Mouse (Mus musculus) fibroblast of lung, adult 2 months (primary cell): ENCODE results near the gene Ctse.
A peak's percentile ranks its signal among the peaks of the same experiment; 100 is the strongest.
"Not testable (repeated sequence)": the region's sequence is repeated elsewhere in the genome, so short reads cannot be mapped to it uniquely, and the experiment has no call there.

Source experiments
- DNase-seq: peaks from one replicate; pipeline ENCODE4 v3.0.0-alpha.2; 2011; ENCODE audit warnings: low read depth

The Ctse gene

DNA sequence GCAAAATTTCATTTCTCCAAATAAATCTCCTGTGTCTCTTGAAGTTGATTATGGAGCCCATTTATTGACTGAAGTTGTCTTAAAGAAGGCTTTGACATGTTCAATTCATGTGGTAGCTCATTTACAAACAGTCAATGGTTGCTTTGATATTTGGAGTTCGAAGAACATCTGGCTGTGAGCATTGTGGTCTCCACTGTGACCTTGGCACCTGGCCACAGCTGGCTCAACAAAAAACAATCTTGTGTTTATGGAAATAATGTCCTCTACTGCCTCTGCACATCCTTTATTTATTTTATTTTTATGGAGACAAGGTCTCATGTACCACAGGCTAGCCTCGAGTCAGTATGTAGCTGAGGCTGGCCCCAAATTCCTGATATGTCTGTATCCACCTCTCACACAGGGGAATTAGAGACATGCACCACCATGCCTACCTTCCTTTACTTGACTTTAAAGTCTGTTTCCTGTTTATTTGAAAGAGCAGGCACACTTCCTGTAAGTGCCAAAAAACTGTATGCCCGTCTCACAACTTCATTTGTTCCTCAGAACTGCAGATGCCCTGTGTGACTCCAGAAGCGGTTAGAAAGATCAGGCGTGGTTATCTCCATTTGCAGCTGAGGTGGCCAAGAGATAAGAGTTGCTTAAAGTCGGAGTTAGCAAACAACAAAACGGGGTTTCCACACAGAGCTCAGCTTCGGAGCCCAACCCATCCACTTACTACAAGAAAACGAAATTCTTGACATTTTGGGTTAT, at the start of gene Ctse:
Gene Ctse, plus strand, starts transcription at position 516 of the 750 bp plus-strand sequence.
- no peak for DNase-seq

DNA sequence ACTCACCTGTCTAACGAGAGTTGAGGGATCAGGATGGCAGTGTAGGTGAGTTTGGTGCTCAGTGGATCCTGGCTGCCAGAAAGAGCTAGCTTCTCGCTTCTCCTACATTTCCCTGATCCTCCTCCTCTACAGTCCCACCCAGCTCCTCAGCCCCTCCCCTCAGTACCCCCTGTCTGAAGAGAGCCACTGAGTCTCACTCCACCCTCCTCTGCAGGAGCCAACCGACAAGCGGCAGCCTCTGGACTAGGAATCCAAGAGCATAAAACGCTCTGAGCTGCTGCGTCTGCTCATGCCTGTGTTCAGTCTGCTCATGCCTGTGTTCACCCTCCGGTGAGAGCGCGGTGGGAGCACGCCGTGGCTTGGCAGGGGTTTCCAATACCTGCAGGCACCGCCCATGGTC, 39.2 kb upstream of the Ctse start, which contains the start of gene Avpr1b:
Gene Avpr1b, plus strand, starts transcription at position 335 of the 400 bp plus-strand sequence.
- no peak for DNase-seq

DNA sequence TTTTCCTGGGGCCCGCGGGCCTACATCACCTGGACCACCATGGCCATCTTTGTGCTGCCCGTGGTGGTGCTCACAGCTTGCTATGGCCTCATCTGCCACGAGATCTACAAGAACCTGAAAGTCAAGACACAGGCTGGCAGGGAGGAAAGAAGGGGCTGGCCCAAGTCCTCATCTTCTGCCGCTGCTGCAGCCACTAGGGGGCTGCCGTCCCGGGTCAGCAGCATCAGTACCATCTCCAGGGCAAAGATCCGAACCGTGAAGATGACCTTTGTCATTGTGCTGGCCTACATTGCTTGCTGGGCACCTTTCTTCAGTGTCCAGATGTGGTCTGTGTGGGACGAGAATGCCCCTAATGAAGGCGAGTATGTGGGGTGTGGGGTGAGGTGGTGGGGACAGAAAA, 37.8 kb upstream of the Ctse start:
- no peak for DNase-seq

DNA sequence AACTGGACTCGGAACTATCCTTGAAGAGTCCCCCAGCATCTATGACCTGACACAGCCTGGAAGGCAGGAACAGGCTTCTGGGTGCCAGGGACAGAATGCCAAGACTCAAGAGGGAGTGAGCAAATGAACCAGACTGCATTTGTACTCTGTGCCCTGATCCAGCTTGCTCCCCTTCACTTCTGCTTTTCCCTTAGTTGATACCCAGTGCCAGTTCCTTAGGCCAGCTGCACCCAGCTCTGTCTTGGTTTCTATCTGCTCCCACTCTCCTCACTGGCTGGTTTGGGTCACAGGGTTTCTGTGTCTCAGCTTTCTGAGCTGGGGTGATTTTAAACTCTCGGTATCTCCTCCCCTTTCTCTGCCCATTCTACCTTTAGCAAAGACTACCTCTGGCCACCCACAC, 31.4 kb upstream of the Ctse start:
- DNase-seq: no peak

DNA sequence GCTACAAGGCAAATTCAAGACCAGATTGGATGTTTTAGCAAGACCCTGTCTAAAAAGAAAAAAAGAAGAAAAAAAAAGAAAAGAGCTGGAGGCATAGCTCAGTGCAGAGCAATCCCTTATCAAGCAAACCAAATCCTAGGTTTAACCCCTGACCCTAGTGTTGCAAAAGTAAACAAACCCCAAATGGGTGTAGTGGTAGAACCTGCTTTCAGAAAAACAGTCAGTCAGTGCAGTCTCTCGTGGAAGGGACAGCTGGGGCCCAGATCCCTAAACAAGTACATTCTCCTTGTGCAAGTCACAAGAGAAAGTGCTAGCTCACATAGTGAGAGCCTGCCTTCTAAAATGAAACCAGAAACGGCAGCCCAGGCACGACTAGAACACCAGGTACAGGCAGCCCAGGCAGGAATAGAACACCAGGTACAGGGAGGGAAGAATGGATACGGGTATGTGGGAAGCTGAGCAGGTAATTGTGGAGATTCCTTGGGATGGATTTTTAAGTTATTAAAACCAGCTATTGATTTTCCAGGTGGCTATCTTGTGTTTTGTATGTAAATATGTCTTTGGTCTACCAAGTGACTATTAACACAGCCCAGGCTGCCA, 25.4 kb upstream of the Ctse start:
- no peak for DNase-seq

DNA sequence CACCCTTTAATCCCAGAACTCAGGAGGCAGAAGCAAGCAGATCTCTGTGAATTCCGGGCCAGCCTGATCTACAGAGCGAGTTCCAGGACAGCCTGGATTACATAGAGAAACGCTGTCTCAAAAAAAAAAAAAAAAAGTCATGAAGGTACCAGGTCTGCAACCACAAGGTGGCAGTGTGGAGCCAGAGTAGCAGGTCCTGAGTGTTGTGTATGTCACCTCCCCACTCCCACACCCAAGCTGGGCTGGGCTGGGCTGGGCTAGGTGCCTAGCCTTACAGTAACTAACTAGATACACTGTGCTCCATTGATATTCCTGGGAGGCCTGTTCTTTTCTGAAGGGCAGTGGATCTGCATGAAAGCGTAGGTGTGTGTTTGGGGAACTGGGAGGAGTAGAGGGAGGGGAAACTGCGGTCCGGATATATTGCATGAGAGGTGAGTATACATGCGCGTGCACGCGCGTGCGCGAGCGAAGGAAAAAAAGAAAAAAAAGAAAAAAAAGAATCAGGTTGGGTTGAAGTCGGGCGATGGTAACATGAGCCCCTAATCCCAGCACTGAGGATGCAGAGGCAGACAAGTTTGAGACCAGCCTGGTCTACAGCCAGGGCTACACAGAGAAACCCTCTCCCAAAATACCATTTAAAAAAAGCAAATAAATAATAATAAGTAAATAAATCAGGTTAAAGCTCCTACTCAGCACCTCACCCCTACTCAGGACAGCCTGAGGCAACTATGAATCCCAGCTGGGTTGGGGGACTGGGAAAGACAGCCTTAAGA, 24.6 kb upstream of the Ctse start:
- DNase-seq: peak; percentile 36

DNA sequence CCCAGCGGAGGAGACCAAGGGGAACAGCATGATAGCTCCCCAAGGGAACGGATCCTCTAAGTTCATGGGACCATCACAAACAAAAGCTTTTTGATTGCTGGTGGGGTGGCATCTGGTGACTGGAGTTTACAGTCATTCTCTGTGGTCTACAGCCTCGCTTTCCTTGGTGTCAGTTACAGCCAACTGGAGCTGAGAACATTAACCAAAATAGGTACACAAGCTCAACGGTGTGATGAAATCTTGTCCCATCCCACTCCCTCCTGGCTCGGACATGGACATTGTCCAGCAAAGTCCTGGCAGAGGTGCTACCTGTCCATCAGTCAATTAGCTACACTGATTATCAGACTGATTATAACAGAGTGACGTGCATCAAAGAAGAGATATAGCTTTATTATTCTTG, 23.5 kb upstream of the Ctse start:
- no peak for DNase-seq

DNA sequence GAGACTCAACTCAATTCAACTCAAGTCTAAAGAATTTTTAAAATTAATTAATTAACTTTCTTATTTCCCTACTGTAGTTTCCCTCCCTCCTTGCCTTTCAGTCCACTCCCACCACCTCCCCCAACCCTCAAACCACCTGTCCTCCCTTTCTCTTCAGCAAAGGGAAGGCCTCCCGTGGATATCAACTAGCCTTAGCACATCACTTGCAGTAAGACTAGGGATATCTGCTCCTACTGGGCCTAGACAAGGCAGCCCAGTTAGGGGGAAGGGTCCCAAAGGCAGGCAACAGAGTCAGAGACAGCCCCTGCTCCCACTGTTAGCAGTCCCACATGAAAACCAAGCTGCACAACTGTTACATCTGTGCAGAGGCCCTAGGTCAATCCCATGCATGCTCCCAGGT, 22.0 kb upstream of the Ctse start:
- DNase-seq: no peak

DNA sequence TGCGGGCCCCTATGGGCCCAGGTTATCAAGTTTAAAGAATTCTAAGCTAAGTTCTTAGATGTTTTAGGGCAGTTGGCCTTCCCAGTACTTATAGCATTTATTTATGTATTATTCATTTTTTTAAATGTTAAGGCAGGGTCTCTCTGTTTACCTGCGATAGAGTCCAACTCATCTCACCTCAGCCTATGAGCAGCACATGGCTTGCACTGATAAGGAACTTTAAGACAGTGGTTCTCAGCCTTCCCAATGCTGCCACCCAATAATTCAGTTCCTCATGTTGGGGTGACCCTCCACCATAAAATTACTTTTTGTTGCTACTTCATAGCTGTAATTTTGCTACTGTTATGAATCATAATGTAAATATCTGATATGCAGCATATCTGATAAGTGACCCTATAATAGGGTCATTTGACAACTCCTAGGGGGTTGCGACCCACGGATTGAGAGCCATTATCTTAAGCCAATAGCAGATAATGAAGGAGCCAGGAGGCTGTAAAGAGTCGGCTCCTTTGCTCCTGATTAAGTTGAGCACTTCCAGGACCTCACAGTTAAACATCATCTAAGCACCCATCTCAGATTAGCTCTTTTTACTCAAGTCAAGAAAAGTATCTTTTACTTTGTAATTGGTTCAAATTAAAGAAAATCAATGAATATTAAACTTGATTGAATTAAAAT, 21.4 kb upstream of the Ctse start:
- no peak for DNase-seq

DNA sequence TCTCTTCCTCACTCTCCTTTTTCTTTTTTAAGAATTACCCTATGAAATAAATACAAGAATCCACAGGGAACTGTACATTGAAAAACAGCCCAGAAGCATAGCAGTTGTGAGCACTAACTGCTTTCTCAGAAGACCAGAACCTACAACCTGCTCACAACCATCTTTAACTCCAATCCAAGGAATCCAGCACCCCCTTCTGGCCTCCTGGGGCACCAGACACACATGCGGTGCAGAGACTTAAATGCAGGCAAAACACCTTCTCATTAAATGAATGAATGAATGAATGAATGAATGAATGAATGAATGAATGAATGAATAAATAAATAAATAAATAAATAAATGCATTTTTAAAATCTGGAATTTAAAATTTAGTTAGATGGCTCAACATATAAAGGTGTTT, 19.5 kb upstream of the Ctse start:
- no peak for DNase-seq

DNA sequence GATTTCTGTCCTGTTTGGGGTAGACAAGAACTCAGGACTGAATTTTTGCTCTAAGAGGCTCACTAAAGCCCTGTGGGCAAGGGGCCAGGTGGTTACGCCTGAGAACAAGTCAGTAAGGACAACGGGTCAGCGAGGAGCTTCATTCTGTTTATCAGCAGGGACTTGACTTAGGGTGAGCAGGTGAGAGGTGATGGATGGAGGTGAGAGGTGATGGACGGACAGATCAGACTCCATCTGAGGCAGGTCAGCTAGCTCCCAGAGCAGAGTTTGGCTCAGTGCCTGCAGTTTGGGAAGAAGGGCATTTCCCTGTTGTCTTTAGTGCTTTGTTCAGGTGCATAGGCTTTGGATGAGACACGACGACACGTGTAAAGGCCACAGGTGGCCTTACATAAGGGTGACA, 18.8 kb upstream of the Ctse start:
- DNase-seq: no peak

DNA sequence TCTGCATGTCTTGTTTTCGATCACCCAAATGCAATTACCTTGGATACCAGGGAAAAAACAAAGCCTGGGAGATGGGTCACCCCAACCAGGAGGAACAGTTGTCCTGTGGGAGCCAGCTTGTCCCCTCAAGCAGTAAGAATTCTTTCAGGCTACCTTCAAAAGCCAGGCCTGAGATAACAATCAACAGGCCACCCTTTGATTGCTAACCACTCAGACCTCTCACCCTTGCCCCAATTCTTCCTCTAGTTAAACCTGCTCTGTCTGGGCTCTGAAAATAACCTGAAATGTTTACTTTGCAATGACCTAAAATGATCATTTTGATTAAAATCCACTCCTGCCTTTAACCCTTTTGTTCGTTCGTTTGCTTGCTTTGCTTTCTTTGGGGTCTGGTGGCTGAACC, 14.5 kb upstream of the Ctse start:
- DNase-seq: no peak

DNA sequence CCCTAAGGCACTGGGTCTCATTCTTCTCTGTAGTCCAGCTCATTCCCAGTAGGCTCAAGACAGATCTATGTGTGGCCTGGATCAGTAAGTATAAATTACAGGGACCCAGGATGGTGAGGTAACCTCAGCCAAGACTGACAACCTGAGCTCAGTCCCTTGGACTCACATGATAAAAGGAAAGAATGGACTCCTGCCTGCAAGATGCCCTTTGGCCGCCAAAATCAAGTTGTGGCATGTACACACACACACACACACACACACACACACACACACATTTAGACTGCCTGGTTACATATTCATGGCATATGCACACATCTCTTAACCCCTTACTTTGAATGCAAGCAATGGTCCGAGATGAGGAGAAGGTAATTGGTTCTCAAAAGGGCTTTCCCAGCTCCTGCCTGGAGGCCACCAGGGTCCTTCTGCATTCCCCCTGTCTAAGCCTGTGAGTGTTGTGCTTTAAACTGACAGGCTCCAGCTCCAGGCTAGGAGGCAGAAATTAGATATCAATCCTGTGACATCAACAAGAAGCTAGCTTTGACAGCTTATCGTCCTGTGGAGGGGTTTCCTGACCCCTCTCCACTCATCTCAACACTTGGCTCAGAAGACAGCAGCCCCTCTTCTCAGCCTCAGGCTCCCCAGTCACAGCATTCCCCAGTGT, 13.8 kb upstream of the Ctse start:
- DNase-seq: no peak

DNA sequence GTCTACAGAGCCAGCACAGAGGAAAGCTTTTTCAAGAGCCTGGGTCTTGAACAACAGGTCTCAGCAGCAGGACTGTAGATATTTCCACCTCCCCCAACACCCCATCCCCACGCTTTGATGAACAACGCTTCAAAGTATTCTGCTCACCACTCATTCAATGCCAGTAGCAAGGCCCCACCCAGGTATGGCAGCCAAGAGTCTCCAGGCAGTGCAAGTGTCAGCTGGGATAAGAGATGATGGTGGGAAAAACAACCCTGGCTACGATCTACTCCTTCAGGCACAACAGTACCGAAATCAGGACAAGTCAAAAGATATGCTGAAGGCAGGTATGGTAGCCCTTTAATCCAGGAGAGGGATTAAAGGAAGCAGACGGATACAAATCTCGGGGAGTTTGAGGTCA, 11.9 kb upstream of the Ctse start:
- no peak for DNase-seq

DNA sequence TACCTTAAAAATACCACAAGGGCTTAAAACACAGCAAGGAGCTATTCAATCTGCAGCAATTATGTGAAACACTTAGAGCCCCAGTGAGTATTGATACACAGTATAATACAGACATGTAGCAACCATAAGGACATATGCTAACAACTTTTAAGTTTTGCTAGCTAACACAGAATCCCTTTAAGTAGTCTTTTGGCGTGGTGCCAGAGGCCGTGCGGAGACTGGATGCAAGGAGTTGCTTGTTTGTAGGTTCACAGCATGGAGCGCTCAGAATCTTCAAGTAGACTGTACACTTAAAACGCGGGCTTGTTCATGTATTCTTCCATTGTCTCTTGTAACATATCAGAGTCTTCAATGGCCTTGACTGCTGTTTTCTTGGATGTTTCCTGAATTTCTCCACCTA, 5.9 kb upstream of the Ctse start:
- not testable (repeated sequence) for DNase-seq

DNA sequence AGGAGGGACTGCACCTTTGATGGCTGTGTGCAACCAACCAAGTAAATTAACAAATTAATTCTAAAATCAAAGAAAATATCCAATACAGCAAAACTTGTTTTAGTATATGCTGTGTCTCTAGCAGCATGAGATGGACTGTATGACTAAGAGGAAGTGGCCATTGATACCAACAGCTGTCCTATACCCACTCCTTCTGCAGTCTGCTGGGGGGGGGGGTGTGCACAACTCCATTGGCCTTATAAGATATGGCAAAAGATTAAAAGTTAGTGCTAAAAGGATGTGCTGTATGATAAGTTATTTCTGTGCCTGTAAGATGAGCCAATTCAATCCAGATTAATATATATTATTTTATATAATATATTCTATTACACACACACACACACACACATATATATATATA, 3.6 kb upstream of the Ctse start:
- DNase-seq: no peak

DNA sequence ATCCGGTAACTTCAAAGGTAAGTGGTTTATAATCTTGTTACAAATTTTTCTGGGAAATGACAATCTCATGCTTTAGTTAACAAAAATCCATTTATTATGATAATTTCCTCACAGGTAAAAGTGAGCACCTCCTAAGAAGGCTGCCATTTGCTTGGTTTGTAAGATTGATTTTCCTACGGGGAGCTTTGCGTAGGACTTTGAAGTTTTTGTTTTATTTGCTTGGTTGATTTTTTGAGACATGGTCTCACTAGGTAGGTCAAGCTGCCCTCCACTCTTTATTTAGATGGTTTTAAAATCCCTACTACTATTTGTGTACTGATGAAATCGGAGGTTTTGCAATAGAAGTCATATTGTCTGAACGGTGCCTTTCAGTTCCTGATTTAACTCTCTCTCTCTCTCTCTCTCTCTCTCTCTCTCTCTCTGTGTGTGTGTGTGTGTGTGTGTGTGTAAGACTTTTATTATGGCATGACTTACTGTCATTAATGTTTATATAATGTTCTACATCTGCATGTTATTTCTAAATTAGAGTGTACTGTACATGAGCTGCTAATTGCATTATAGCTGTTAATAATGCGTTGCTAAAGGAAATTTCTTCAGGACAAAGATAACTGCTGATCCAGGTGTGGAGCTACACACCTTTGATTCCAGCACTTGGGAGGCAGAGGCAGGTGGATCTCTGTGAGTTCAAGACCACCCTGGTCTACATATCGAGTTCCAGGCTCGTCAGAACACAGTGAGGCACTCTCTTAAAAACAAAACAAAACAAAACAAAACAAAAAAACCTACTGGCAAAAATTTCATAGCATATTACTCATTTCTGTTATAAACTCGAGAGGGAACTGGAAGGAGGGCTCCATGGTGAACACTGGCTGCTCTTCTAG, 675 bp downstream of the Ctse start:
- DNase-seq: no peak

DNA sequence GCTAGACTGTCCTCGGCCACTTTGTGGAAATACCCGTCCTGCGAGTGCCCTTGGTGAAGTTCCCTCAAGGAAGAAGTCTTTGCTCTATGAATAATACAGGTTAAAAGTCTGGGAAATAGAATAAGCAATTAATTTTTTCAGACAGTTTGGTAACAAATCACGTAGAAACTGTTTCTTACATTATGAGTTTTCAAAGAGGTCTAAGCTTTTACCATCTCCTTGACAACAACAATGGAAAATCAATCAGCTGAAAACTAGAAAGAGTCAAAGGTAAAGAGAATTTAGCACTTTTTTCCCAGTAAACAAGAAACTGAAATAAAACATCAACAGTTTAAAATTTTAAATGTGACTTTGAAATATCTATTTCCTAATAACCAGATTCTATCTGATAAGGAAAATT, 2.0 kb downstream of the Ctse start:
- DNase-seq: no peak

DNA sequence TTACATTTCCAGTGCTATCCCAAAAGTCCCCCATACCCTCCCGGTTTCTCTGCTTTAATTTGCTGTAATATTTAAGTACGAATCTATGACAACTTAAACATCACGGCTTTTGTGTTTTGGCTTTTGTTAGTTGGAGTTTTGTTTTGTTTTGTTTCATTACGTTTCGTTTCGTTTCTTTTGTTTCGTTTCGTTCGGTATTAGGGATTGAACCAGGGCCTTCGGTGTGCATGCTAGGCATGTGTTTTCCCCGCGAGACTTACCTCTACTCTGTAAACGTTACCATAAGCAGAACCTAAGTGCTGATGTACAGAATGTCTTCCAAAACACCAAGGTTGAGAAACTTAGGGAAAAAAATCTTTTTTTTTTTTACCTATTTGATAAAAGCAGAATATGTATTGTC, 3.5 kb downstream of the Ctse start:
- no peak for DNase-seq

DNA sequence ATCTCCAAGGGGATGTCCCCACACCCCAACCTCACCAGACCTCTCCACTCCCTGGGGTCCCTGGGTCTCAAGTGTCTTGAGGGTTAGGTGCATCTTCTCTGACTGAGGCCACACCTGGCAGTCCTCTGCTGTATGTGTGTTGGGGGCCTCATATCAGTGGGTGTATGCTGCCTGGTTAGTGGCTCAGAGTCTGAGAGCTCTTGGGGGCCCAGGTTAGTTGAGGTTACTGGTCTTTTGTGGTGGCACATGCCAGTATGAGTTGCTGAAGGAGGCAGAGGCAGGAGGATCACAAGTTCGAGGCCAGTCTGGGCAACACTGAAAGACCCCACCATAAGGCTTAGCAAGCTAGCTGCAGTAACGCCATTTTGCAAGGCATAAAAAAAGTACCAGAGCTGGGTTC, 4.1 kb downstream of the Ctse start:
- no peak for DNase-seq
